Mouse (Mus musculus) urinary bladder, adult 2 months (tissue): ENCODE data around the gene Pisd. TPM values are rescaled to one million over a fixed set of nuclear protein-coding genes. Genes with fewer than 3 reads are reported as not detected.

Source experiments
- DNase-seq: peaks from one replicate; pipeline ENCODE4 v3.0.0; 2022; ENCODE audit warnings: low spot score
- polyA plus RNA-seq: library from polyadenylated mRNA; depleted of rRNA; stranded (reverse); fragments of >200 nt; gene quantifications from 2 replicates; pipeline ENCODE4 v1.2.3, GENCODE M21; 2012; rRNA removed

Pisd gene
- polyA plus RNA-seq, 1 experiment, result 65.8 TPM

DNA sequence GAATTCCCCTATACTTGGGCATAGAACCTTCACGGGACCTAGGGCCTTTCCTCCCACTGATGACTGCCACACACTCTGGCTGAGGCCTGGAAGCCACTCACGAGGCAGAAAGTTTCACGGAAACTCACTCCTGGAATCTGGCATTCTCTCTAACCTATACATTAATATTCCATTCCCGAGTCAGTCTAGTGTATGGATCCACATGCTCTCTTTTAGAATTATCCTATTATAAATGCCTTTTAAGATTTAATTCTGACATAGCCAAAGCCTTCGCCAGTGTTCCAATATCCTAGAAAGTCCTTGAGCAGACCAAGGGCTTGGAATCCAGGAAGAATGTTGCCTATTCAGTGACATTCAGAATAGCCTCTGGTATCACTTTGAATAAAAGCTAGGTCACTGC, 74.0 kb downstream of the Pisd start:
- no peak for DNase-seq

DNA sequence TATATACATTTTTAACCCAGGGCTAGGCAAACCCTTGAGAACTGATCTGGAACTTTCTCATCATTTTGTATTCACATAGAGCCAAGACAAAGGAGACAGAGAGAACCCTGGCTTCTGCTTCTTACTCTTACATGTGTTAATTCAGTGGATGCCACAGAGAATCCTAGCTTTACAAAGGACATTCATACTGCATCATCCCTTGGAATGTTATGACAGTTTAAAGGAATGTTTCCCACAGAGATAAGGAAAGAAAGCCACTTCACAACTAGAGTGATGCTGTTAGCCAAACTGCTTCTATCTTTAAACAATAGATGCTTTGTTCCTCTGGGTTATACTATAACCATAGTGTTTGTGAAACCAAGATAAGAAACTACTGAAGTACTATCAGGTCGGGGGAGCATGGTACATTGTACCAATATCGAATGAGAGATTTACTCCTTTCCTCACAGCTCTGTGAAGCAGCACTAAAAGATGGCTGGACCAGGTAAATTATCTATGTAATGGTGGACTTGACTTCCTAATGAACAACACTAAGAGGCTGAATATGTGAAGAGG, 79.1 kb downstream of the Pisd start:
- no peak for DNase-seq

DNA sequence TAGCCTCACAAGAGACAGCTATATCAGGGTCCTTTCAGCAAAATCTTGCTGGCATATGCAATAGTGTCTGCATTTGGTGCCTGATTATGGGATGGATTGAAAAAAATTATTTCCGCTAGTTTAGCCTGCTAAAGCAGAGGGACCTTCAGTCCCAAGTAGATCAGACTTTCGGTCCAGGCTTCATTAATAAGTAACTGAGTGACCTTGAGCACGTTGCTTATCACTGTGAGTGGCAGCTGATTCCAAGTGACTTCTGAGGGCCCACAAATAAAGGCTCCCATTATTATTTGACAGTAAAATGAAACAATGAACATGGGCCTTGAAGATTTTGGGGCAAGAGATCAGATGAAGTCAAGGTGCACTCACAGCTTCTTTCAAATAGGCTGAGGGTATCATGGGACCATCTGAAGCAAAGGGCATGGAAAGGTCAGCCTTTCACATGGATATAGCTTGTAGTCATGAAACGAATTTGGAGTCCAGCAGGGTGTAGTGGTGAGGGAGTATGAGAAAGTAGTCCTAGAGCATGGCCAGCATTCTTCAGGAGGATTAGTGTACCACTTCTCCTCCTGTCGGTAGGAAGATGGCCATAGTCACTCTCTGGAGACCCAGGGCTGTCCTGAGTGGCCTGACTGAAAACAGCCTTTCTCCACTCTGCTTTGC, 88.1 kb downstream of the Pisd start:
- DNase-seq, result no peak

DNA sequence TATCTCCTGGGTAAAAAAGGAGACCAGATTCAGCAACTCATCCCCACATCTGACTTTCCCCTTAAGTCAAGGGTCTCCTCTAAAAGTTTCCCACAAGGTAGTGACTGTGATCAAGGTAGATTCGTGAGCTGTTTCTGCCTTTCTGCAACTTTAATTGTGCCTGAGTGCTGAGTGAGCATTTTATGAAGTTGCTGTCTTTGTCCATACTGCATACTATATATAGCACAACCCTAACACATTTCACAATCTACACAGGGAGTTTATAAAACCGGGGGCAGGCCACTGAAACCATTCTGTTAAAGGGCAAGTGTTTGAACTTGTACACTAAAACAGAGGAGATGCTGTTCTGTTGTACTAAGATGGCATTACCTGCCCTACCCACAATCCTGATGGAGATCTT, 92.0 kb downstream of the Pisd start:
- no peak for DNase-seq

Other genes with a start within 250 kb of the Pisd start
- gene Yes1, start 174.5 kb downstream of the Pisd start, polyA plus RNA-seq, result 7.8 and 10.2 TPM in 2 replicates
- gene Gm20671, start 41.5 kb upstream of the Pisd start, polyA plus RNA-seq, result not detected in 2 replicates
- gene Prr14l, start 68.6 kb upstream of the Pisd start, polyA plus RNA-seq, result 8.5 and 10.7 TPM in 2 replicates
- gene Depdc5, start 78.1 kb upstream of the Pisd start, polyA plus RNA-seq, result 14.0 and 15.4 TPM in 2 replicates
- 211 and 229 TPM in 2 replicates for gene Ywhah, start 233.2 kb upstream of the Pisd start, polyA plus RNA-seq